Mouse (Mus musculus) embryo, embryonic 10 days (tissue): ENCODE data around the gene Vmn2r26.
"Not testable (repeated sequence)": the region's sequence is repeated elsewhere in the genome, so short reads cannot be mapped to it uniquely, and the experiment has no call there.

Source experiments
- DNase-seq: peaks from one replicate; pipeline ENCODE4 v3.0.0-alpha.2; 2015; ENCODE audit warnings: low spot score

Gene Vmn2r26

DNA sequence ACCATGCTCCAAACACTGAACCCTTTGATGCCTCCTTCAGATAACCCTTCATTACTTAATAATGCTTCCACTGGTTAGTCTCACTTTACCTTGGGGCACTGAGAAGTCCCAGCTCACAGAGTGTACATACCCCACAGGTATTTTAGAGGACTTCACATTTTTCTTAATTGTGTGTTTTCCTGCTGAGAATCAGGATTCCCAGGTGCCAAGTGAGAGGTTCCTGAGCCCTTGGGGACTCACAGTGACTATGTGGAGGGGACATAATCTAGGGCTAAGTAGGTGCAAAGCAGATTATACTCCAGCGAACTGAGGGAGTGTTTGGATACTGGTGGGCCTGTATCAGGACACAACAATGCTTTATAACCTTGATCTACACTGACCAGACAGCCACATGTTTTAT, at the start of gene Vmn2r26:
Vmn2r26 (plus strand) TSS at position 301 of the 400 bp plus-strand sequence.
- DNase-seq = not testable (repeated sequence)

DNA sequence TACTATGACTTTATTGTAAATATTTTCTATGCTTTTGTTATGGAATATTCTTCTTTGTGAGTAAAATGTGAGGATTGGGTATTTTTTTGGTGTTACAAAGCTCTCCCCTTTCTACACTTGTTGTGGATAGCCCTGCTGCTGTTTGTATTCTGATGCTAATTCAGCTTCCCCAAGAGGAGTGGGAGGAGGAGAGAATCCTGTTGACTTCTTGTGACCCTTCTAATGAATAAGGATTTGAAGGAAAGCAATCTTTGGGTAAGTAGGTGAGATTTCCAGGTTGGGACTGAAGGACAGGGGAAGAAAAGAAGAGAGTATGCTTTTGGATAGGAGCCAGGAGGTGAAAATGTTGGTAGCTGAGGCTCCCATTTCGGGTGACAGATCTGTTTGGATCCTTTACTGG, 3.5 kb upstream of the Vmn2r26 start:
- DNase-seq = no peak

- no peak for DNase-seq
Observed at GRCm38 (mm10) chr6:124048388-124048787, 24.0 kb downstream of the Vmn2r26 start.

GRCm38 (mm10) chr6:124053611-124054010, 29.2 kb downstream of the Vmn2r26 start:
- not testable (repeated sequence) for DNase-seq

- DNase-seq = no peak
Observed at GRCm38 (mm10) chr6:124102334-124102733, 78.0 kb downstream of the Vmn2r26 start.
